Mouse (Mus musculus) spleen, adult 2 months (tissue): ENCODE data around the gene 1700088E04Rik.

Source experiments
- CTCF ChIP-seq: fragments of 200-500 bp; IDR thresholded peaks from 2 replicates; pipeline ENCODE4 v1.5.1; 2011; ENCODE audit warnings: mild to moderate bottlenecking, inconsistent platforms; ENCODE audit not compliant: insufficient read depth, insufficient read length, insufficient replicate concordance; ENCODE audit errors: extremely low read depth
- POLR2A ChIP-seq: fragments of 200-500 bp; IDR thresholded peaks from 2 replicates; pipeline ENCODE4 v1.6.1; 2011; ENCODE audit warnings: low read depth, low read length, inconsistent platforms

DNA sequence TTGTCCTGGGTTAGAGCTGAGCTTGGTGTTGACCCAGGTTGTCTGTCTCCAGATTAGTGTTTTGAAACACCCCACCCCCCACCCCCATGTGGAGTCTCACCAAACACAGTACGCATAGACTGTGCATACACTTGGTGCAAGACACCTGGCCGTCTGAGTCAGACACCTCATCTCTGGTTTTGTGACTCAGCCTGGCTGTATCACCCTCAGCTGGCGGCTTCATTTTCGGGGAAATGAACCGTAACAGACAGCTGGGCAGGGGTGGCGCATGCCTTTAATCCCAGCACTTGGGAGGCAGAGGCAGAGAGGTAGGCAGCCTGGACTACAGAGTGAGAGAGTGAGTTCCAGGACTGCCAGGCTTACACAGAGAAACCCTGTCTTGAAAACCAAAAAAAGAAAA lies 35.9 kb upstream of the 1700088E04Rik start:
- no peak for TF ChIP-seq CTCF
- TF ChIP-seq POLR2A: no peak
